Mouse (Mus musculus): Measurements from ENCODE around the gene Tns1.

- TF ChIP-seq GATA1 (IDR thresholded peaks at IDR 0.05; ENCODE audit: low read depth, low read length) (no peak), POLR2A (IDR thresholded peaks at IDR 0.05; ENCODE audit: control insufficient read depth in 1 of 2, insufficient read depth in 1 of 2, low read depth in 1 of 2, low read length in 2 of 2, poor library complexity in 1 of 2) (no peak), KAT2A (conservative IDR thresholded peaks at IDR 0.05; ENCODE audit: low read depth, low read length) (no peak), TCF12 (IDR thresholded peaks at IDR 0.05; ENCODE audit: low read depth, low read length) (no peak), JUND (IDR thresholded peaks at IDR 0.05; ENCODE audit: low read depth, low read length) (no peak), CTCF (IDR thresholded peaks at IDR 0.05 in 2 of 3, conservative IDR thresholded peaks at IDR 0.05 in 1 of 3; ENCODE audit: control insufficient read depth in 1 of 3, insufficient read depth in 1 of 3, low read depth in 2 of 3, low read length in 3 of 3, poor library complexity in 1 of 3, severe bottlenecking in 1 of 3) (no peak), POLR2AphosphoS2 (IDR thresholded peaks at IDR 0.05; ENCODE audit: low read length) (no peak), SIN3A (IDR thresholded peaks at IDR 0.05; ENCODE audit: low read length) (no peak), RCOR1 (IDR thresholded peaks at IDR 0.05; ENCODE audit: low read depth, low read length) (no peak)
Measured at GRCm38 (mm10) chr1:73958210-73958983, 165.9 kb downstream of the Tns1 start.
